Mouse (Mus musculus) brain, adult 10 weeks (tissue): Measurements from ENCODE around the gene Gzma. TPM values are rescaled to one million over a fixed set of nuclear protein-coding genes. Genes with fewer than 3 reads are reported as not detected.

Experiments used
- polyA plus RNA-seq: library from polyadenylated mRNA; stranded (reverse); fragments of 350-450 nt; fragmentation: Illumina TruSeq; extraction: RNeasy Lipid Tissue Mini Kit (QIAGEN cat#74804); gene quantifications from one replicate; pipeline ENCODE4 v1.2.3, GENCODE M21; 2015; ENCODE audit warnings: low read depth, low replicate concordance

Gzma gene
- not detected for polyA plus RNA-seq

GRCm38 (mm10) chr13:113100879-113101278, at the start of gene Gzma:
Gene Gzma (minus strand): TSS chr13:113100981.

GRCm38 (mm10) chr13:113046211-113046883, 54.4 kb downstream of the Gzma start, which contains the start of gene Gpx8:
Gene Gpx8 (minus strand): TSS chr13:113046410.

Other genes with a start within 250 kb of the Gzma start
- gene Mtrex, start 173.6 kb downstream of the Gzma start, polyA plus RNA-seq: 46.8 TPM
- gene Dhx29, start 173.5 kb downstream of the Gzma start, polyA plus RNA-seq: 13.3 TPM
- 1.7 TPM for gene Ccno, start 113.2 kb downstream of the Gzma start, polyA plus RNA-seq
- 0.24 TPM for gene Mcidas, start 107.1 kb downstream of the Gzma start, polyA plus RNA-seq
- not detected for gene Cdc20b, start 65.9 kb downstream of the Gzma start, polyA plus RNA-seq
- 12.7 TPM for gene Gpx8, start 54.6 kb downstream of the Gzma start, polyA plus RNA-seq
- gene Esm1, start 108.7 kb upstream of the Gzma start, polyA plus RNA-seq: 0.42 TPM
- 0.57 TPM for gene Gzmk, start 124.9 kb upstream of the Gzma start, polyA plus RNA-seq
- 0.68 TPM for gene BC067074, start 192.2 kb upstream of the Gzma start, polyA plus RNA-seq